8 mouse cellular contexts compared by ENCODE assay signal in the genomic region with DNA sequence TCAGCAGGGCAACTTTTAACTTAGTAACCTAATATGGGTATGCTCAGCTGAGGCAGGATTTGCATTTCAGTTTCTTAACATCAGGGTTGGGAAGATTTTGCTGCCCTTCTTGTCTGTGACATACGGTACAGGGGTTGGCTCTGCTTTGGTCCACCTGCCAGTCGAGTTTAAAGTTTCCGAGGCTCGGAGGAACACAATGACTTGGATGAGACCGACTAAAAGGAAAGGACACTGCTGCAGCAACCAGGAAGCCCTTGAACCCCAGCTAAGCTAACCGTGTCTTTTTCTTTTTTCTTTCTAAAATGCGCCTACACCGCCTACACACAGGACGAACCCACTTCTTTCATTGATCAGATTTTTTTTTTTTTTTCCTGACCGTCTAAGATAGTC. TPM values are rescaled to one million over a fixed set of nuclear protein-coding genes. Genes with fewer than 3 reads are reported as not detected.
DNase-seq lines count a peak whose midpoint lies in the region; ATAC-seq and TF ChIP-seq lines count a peak whose summit lies in the region.

A gene (plus strand): TSS at position 166 of the 390 bp plus-strand sequence.

- DNase-seq in 3T3-L1 (ENCODE audit: low read depth, low spot score), result peak; percentile 80
- DNase-seq in adrenal gland, postnatal 10 days, result peak; percentile 63
- DNase-seq in heart, postnatal 10 days, result peak; percentile 41 to 53
- peak; percentile 80 to 83 for DNase-seq in kidney, postnatal 36 days
- peak; percentile 51 for DNase-seq in liver, postnatal 0 days
- DNase-seq in retina, adult 2 months (ENCODE audit: low read depth, low spot score), result peak; percentile 55
- DNase-seq in spleen, postnatal 14 days (ENCODE audit: low spot score in 2 of 2), result no peak

- TF ChIP-seq EP300 in liver, postnatal 0 days (IDR thresholded peaks at IDR 0.05; ENCODE audit: low read depth), result no peak

- H3K9me3 ChIP-seq in forebrain, embryonic 13.5 days (replicated peaks), result no peaks in the 10 kb centered on the region
- H3K9me3 ChIP-seq in liver, postnatal 0 days (ENCODE audit: low read length), result no peaks in the 10 kb centered on the region

- ATAC-seq in forebrain, embryonic 13.5 days, result peak; percentile 20
- peak; percentile 60 for ATAC-seq in liver, postnatal 0 days

- peak within 1 kb of the TSS; percentile 79 for H3K9ac ChIP-seq in forebrain, embryonic 13.5 days
- peak within 1 kb of the TSS; percentile 77 for H3K9ac ChIP-seq in liver, postnatal 0 days (replicated peaks)

- H3K36me3 ChIP-seq in forebrain, embryonic 13.5 days (ENCODE audit: poor library complexity, severe bottlenecking), result no peaks in the 10 kb centered on the region
- no peaks in the 10 kb centered on the region for H3K36me3 ChIP-seq in liver, postnatal 0 days (replicated peaks; ENCODE audit: insufficient read depth, low read length)

- intact Hi-C loops in heart, postnatal 10 days (cut with DNase I), result loop anchor here (2.0 to 5.0 kb wide), 2 partner anchors 30 to 267 kb away; no protein-coding TSS in a partner anchor

- no peaks in the 10 kb centered on the region for H3K27me3 ChIP-seq in forebrain, embryonic 13.5 days
- 0 out of 2 replicates have a peak, but pooled peaks cover 2% of the 10 kb centered on the region for H3K27me3 ChIP-seq in liver, postnatal 0 days (ENCODE audit: insufficient read depth, low read length)

- H3K4me1 ChIP-seq in forebrain, embryonic 13.5 days, result 0 out of 2 replicates have a peak, but pooled peaks cover 7% of the 10 kb centered on the region
- H3K4me1 ChIP-seq in liver, postnatal 0 days (ENCODE audit: insufficient read depth), result no peaks in the 10 kb centered on the region

- peak within 1 kb of the TSS; percentile 88 for H3K27ac ChIP-seq in forebrain, embryonic 13.5 days
- peak within 1 kb of the TSS; percentile 97 for H3K27ac ChIP-seq in liver, postnatal 0 days (ENCODE audit: low read depth)

- peak within 1 kb of the TSS; percentile 73 for H3K4me3 ChIP-seq in forebrain, embryonic 13.5 days
- peak within 1 kb of the TSS; percentile 62 for H3K4me3 ChIP-seq in liver, postnatal 0 days (ENCODE audit: low read depth, low read length)

- H3K4me2 ChIP-seq in forebrain, embryonic 13.5 days, result peak within 1 kb of the TSS; percentile 75
- peak within 1 kb of the TSS; percentile 70 for H3K4me2 ChIP-seq in liver, postnatal 0 days (ENCODE audit: low read depth, low read length)

- WGBS in forebrain, embryonic 13.5 days, result 1% methylated on average over 10 of the region's 10 CpGs
- WGBS in liver, postnatal 0 days (ENCODE audit: insufficient replicate concordance), result under 1% methylated on average over 10 of the region's 10 CpGs

- TF ChIP-seq CTCF in liver, postnatal 0 days (IDR thresholded peaks at IDR 0.05; ENCODE audit: low read depth), result no peak

RNA-seq across cellular contexts. Expression of the gene that starts here (rescaled TPM):
- total RNA-seq in adrenal gland, postnatal 10 days (2021), result 10 to 100 TPM in 1 of 2 experiments, 1 to 10 TPM in 1; 9.6 to 11.6 TPM
- polyA plus RNA-seq in forebrain, embryonic 13.5 days (2015; fragmentation: Nextera tagmentation; extraction: Ambion mirVana), result 3.2 and 3.3 TPM in 2 replicates
- 1 to 10 TPM; 3.3 to 4.2 TPM for total RNA-seq in heart, postnatal 10 days (2021)
- polyA plus RNA-seq in liver, postnatal 0 days (2015; fragmentation: Nextera tagmentation; extraction: Ambion mirVana), result 14.2 and 19.7 TPM in 2 replicates

Comparison
In these comparisons a context has a peak if more than half of its experiments do, and no peak if none do; other contexts are left out.
1. DNase-seq: peak in 3T3-L1 (single experiment), adrenal gland, postnatal 10 days (single experiment), heart, postnatal 10 days (2 of 2), kidney, postnatal 36 days (2 of 2), liver, postnatal 0 days (single experiment) and retina, adult 2 months (single experiment); none in spleen, postnatal 14 days (0 of 2).